Mouse (Mus musculus): ENCODE data around the gene Cenpl. TPM values are rescaled to one million over a fixed set of nuclear protein-coding genes. Genes with fewer than 3 reads are reported as not detected.

The Cenpl gene
- polyA plus RNA-seq, 2 experiments from 2014 or later: 28.4 to 29.3 TPM

- no peak for ATAC-seq
Measured at GRCm38 (mm10) chr1:161041261-161042020, 29.1 kb upstream of the Cenpl start.

GRCm38 (mm10) chr1:161046972-161047371, 23.5 kb upstream of the Cenpl start:
- ATAC-seq: no peak

- ATAC-seq: no peak
Measured at GRCm38 (mm10) chr1:161057164-161057563, 13.3 kb upstream of the Cenpl start.

- no peak for ATAC-seq
Measured at GRCm38 (mm10) chr1:161063351-161063750, 7.2 kb upstream of the Cenpl start.

- peak; percentile 9 for ATAC-seq
Measured at GRCm38 (mm10) chr1:161071272-161071620, 733 bp downstream of the Cenpl start.

- no peak for ATAC-seq
Measured at GRCm38 (mm10) chr1:161076238-161076637, 5.7 kb downstream of the Cenpl start.

GRCm38 (mm10) chr1:161077243-161077642, 6.7 kb downstream of the Cenpl start:
- no peak for ATAC-seq

- no peak for ATAC-seq
Measured at GRCm38 (mm10) chr1:161099721-161100405, 29.4 kb downstream of the Cenpl start.

GRCm38 (mm10) chr1:161103842-161104241, 33.3 kb downstream of the Cenpl start:
- ATAC-seq: no peak

GRCm38 (mm10) chr1:161109216-161109615, 38.7 kb downstream of the Cenpl start:
- ATAC-seq: no peak

- ATAC-seq: no peak
Measured at GRCm38 (mm10) chr1:161114591-161114990, 44.1 kb downstream of the Cenpl start.

- no peak for ATAC-seq
Measured at GRCm38 (mm10) chr1:161122661-161123418, 52.3 kb downstream of the Cenpl start.

GRCm38 (mm10) chr1:161126461-161126860, 55.9 kb downstream of the Cenpl start:
- no peak for ATAC-seq

- peak; percentile 96 for ATAC-seq
Measured at GRCm38 (mm10) chr1:161130726-161131664, 60.5 kb downstream of the Cenpl start, which contains the start of gene Klhl20. TSS of gene Klhl20 (minus strand) at chr1:161131511.

Other genes starting within 250 kb of the Cenpl start
- gene Rc3h1, start 164.3 kb upstream of the Cenpl start, polyA plus RNA-seq (2017; shearing (Covaris generic)): 10 to 100 TPM; 12.8 to 14.9 TPM
- gene Serpinc1, start 92.1 kb upstream of the Cenpl start, polyA plus RNA-seq (2017; shearing (Covaris generic)): 10 to 100 TPM; 11.0 to 12.0 TPM
- 1 to 10 TPM; 4.3 to 5.2 TPM for gene Zbtb37, start 35.9 kb upstream of the Cenpl start, polyA plus RNA-seq (2017; shearing (Covaris generic))
- 10 to 100 TPM; 17.3 to 22.9 TPM for gene Dars2, start 55 bp upstream of the Cenpl start, polyA plus RNA-seq (2017; shearing (Covaris generic))
- 10 to 100 TPM; 24.4 to 33.5 TPM for gene Klhl20, start 60.8 kb downstream of the Cenpl start, polyA plus RNA-seq (2017; shearing (Covaris generic))
- gene Ankrd45, start 72.0 kb downstream of the Cenpl start, polyA plus RNA-seq (2017; shearing (Covaris generic)): not detected
- under 1 TPM in 1 of 2 experiments, not detected in 1; 0.36 TPM for gene Tex50, start 88.6 kb downstream of the Cenpl start, polyA plus RNA-seq (2017; shearing (Covaris generic))
- 100 to 1,000 TPM; 287 to 330 TPM for gene Prdx6, start 180.5 kb downstream of the Cenpl start, polyA plus RNA-seq (2017; shearing (Covaris generic))

Data from activated CD4-positive, CD25-positive, alpha-beta regulatory T cell, adult 4 months (primary cell).